Mouse (Mus musculus) pancreas, adult 10 weeks (tissue): ENCODE results near the gene Prl. TPM values are rescaled to one million over a fixed set of nuclear protein-coding genes. Genes with fewer than 3 reads are reported as not detected.

Experiments
- polyA plus RNA-seq: library from polyadenylated mRNA; stranded (reverse); fragments of 350-450 nt; fragmentation: Illumina TruSeq; extraction: RNeasy Lipid Tissue Mini Kit (QIAGEN cat#74804); gene quantifications from one replicate; pipeline ENCODE4 v1.2.3, GENCODE M21; 2015; ENCODE audit warnings: low read depth, low replicate concordance; ENCODE audit not compliant: insufficient read depth

Gene Prl
- polyA plus RNA-seq, result not detected

DNA sequence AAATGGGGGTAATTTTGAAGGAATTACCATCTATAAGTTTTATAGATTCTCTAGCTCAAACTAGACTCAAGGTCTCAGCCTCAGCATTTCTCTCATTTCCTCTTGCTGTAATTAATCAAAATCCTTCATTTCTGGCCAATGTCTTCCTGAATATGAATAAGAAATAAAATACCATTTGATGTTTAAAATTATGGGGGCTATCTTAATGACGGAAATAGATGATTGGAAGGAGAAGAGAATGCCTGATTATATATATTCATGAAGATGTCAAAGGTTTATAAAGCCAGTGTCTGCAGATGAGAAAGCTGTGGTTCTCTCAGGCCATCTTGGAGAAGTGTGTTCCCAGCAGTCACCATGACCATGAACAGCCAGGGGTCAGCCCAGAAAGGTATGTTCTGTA is at the start of gene Prl:
Prl (plus strand) TSS at position 301 of the 400 bp plus-strand sequence.

DNA sequence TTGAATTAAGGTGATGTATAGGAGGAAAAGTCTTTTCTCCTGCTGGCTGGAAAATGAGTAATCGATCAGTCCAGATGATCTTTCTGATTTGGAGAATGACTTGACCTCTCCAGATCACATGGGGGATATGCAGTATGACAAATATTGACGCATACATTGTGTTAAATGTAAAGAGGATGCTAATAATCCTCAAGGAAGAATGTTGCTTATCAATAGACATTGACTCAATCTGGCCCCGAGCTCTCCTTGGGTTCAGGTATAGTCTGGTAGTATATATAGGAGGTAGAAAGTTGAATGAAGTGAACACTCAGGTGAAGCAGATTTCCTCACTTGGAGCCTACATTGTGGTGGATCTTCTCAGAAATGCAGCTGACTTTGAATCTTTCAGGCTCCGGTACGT is 36.5 kb downstream of the Prl start, which contains the start of gene Prl3d1:
Prl3d1 (plus strand) TSS at position 301 of the 400 bp plus-strand sequence.

Other genes starting within 250 kb of the Prl start
- not detected for gene Prl3d1, start 36.6 kb downstream of the Prl start, polyA plus RNA-seq
- not detected for gene Prl3d2, start 64.1 kb downstream of the Prl start, polyA plus RNA-seq
- gene Prl3d3, start 99.2 kb downstream of the Prl start, polyA plus RNA-seq, result not detected
- gene Prl3c1, start 139.1 kb downstream of the Prl start, polyA plus RNA-seq, result not detected
- not detected for gene Prl3b1, start 184.3 kb downstream of the Prl start, polyA plus RNA-seq
- not detected for gene Prl3a1, start 201.9 kb downstream of the Prl start, polyA plus RNA-seq